Mouse (Mus musculus) bone marrow macrophage, adult 2 months (primary cell): ENCODE measurements around the gene Rps10.

ENCODE experiments used
- CTCF ChIP-seq: IDR thresholded peaks from 2 replicates; pipeline ENCODE4 v1.5.1; 2012; ENCODE audit warnings: low read depth, mild to moderate bottlenecking, low read length, moderate library complexity
- POLR2A ChIP-seq: IDR thresholded peaks from 2 replicates; pipeline ENCODE4 v1.6.1; 2012; ENCODE audit warnings: mild to moderate bottlenecking, low read depth, low read length, borderline replicate concordance

- TF ChIP-seq CTCF (no peak), POLR2A (no peak)
These were observed 39.9 kb downstream of the Rps10 start for GRCm38 (mm10) chr17:27596376-27597190.
